In genomic region chr10:41893433-41894411, GRCm38 (mm10) we compare ENCODE assay signal across 9 mouse cellular contexts.
A peak's percentile ranks its signal among the peaks of the same experiment; 100 is the strongest.
DNase-seq lines count a peak whose midpoint lies in the region; ATAC-seq and TF ChIP-seq lines count a peak whose summit lies in the region.
"Had no signal": no experiment of that assay in that cellular context is flagged by ENCODE, and none has a peak within 500 bp of the region (broad histone marks: within the 10 kb centered on the region; RNA-seq: fewer than 3 reads in every experiment).

No protein-coding gene starts in this region.

- H3K4me3 ChIP-seq in liver, embryonic 12.5 days, result no peak overlapping the region
- H3K4me3 ChIP-seq in liver, embryonic 11.5 days (ENCODE audit: low read depth, low read length), result no peak overlapping the region
- H3K4me3 ChIP-seq in limb, embryonic 12.5 days (replicated peaks), result no peak overlapping the region
- no peak overlapping the region for H3K4me3 ChIP-seq in testis, adult 2 months (ENCODE audit: control insufficient read depth, low read depth, low read length)
- no peak overlapping the region for H3K4me3 ChIP-seq in thymus, adult 2 months (ENCODE audit: control insufficient read depth, insufficient read depth, low read length)
- H3K4me3 ChIP-seq: midbrain, embryonic 12.5 days had no signal

- no peak overlapping the region for H3K4me2 ChIP-seq in liver, embryonic 12.5 days
- H3K4me2 ChIP-seq in liver, embryonic 11.5 days, result no peak overlapping the region
- peak overlapping the region; percentile 17 for H3K4me2 ChIP-seq in limb, embryonic 12.5 days
- H3K4me2 ChIP-seq: midbrain, embryonic 12.5 days had no signal

- no peaks in the 10 kb centered on the region for H3K9me3 ChIP-seq in liver, embryonic 12.5 days (replicated peaks)
- no peaks in the 10 kb centered on the region for H3K9me3 ChIP-seq in liver, embryonic 11.5 days (ENCODE audit: control insufficient read depth, low read length)
- no peaks in the 10 kb centered on the region for H3K9me3 ChIP-seq in limb, embryonic 12.5 days
- H3K9me3 ChIP-seq: midbrain, embryonic 12.5 days had no signal

- H3K27me3 ChIP-seq in liver, embryonic 12.5 days (replicated peaks), result no peaks in the 10 kb centered on the region
- H3K27me3 ChIP-seq in liver, embryonic 11.5 days (replicated peaks; ENCODE audit: control insufficient read depth, insufficient read depth, low read length), result no peaks in the 10 kb centered on the region
- no peaks in the 10 kb centered on the region for H3K27me3 ChIP-seq in limb, embryonic 12.5 days
- H3K27me3 ChIP-seq in testis, adult 2 months (ENCODE audit: control insufficient read depth, insufficient read depth, low read length), result no peaks in the 10 kb centered on the region
- no peaks in the 10 kb centered on the region for H3K27me3 ChIP-seq in thymus, adult 2 months (ENCODE audit: control insufficient read depth, insufficient read depth, low read length)
- H3K27me3 ChIP-seq: midbrain, embryonic 12.5 days had no signal

- peaks cover 30% of the 10 kb centered on the region for H3K36me3 ChIP-seq in liver, embryonic 12.5 days
- H3K36me3 ChIP-seq in liver, embryonic 11.5 days (ENCODE audit: control insufficient read depth, insufficient read depth, low read length), result peaks cover 7% of the 10 kb centered on the region; the same call in 1 of the 2 replicates
- peaks cover 15% of the 10 kb centered on the region for H3K36me3 ChIP-seq in limb, embryonic 12.5 days
- no peaks in the 10 kb centered on the region for H3K36me3 ChIP-seq in testis, adult 2 months (ENCODE audit: control insufficient read depth, insufficient read depth, low read length)
- H3K36me3 ChIP-seq in thymus, adult 2 months (ENCODE audit: control insufficient read depth, insufficient read depth, low read length), result peaks cover 27% of the 10 kb centered on the region

- no peak for ATAC-seq in liver, embryonic 12.5 days
- ATAC-seq in liver, embryonic 11.5 days (replicated peaks; ENCODE audit: low FRiP score), result no peak
- peak; percentile 63; the same call in 1 of the 2 replicates for ATAC-seq in limb, embryonic 12.5 days (ENCODE audit: insufficient number of reproducible peaks, insufficient read depth, low FRiP score, low TSS enrichment, low read depth)
- ATAC-seq in megakaryocyte-erythroid progenitor cell, adult 5-6 weeks (replicated peaks; ENCODE audit: low FRiP score, low TSS enrichment, poor library complexity, severe bottlenecking), result no peak

- peaks cover 24% of the 10 kb centered on the region for H3K4me1 ChIP-seq in liver, embryonic 12.5 days
- peaks cover under 1% of the 10 kb centered on the region for H3K4me1 ChIP-seq in liver, embryonic 11.5 days (replicated peaks; ENCODE audit: control insufficient read depth, insufficient read depth, low read length)
- peaks cover 24% of the 10 kb centered on the region for H3K4me1 ChIP-seq in limb, embryonic 12.5 days (replicated peaks)
- no peaks in the 10 kb centered on the region for H3K4me1 ChIP-seq in testis, adult 2 months (ENCODE audit: control insufficient read depth, insufficient read depth, low read length)
- H3K4me1 ChIP-seq in thymus, adult 2 months (replicated peaks; ENCODE audit: control insufficient read depth, insufficient read depth, low read length), result peaks cover 5% of the 10 kb centered on the region; the same call in 1 of the 2 replicates

- WGBS in liver, embryonic 12.5 days (ENCODE audit: insufficient replicate concordance), result 66% methylated on average over 4 of the region's 4 CpGs
- 74% methylated on average over 4 of the region's 4 CpGs for whole genome bisulfite sequencing in liver, embryonic 11.5 days
- 43% methylated on average over 4 of the region's 4 CpGs for WGBS in limb, embryonic 12.5 days
- WGBS in thymus, adult 2 months, result 59% methylated on average over 4 of the region's 4 CpGs

- 0 out of 2 replicates have a peak overlapping the region, but pooled peaks have one; percentile 17 for H3K9ac ChIP-seq in liver, embryonic 12.5 days
- no peak overlapping the region for H3K9ac ChIP-seq in liver, embryonic 11.5 days (ENCODE audit: low read depth, low read length)
- no peak overlapping the region for H3K9ac ChIP-seq in limb, embryonic 12.5 days (replicated peaks)
- H3K9ac ChIP-seq: midbrain, embryonic 12.5 days had no signal

- H3K27ac ChIP-seq in liver, embryonic 12.5 days, result no peak overlapping the region
- H3K27ac ChIP-seq in liver, embryonic 11.5 days (ENCODE audit: low read depth, low read length), result no peak overlapping the region
- peak overlapping the region; percentile 76 for H3K27ac ChIP-seq in limb, embryonic 12.5 days
- peak overlapping the region; percentile 66 for H3K27ac ChIP-seq in testis, adult 2 months (ENCODE audit: control insufficient read depth, insufficient read depth, low read depth, low read length)
- no peak overlapping the region for H3K27ac ChIP-seq in thymus, adult 2 months (ENCODE audit: control insufficient read depth, insufficient read depth, low read length)
- H3K27ac ChIP-seq: midbrain, embryonic 12.5 days had no signal

- no peak for DNase-seq in liver, embryonic 11.5 days (ENCODE audit: low spot score)
- peak; percentile 23 to 57 for DNase-seq in adrenal gland, postnatal 36 days
- DNase-seq in gonadal fat pad, adult 2 months (ENCODE audit: low read depth), result peak; percentile 98
- no peak for DNase-seq in thymus, adult 2 months

- no peak for TF ChIP-seq CTCF in testis, adult 2 months (IDR thresholded peaks at IDR 0.05; ENCODE audit: control insufficient read depth, insufficient read depth, insufficient replicate concordance, low read depth, low read length)
- TF ChIP-seq CTCF in thymus, adult 2 months (IDR thresholded peaks at IDR 0.05; ENCODE audit: borderline replicate concordance, control insufficient read depth, extremely low read depth, insufficient read depth, low read length, poor library complexity), result no peak

- TF ChIP-seq POLR2A in testis, adult 2 months (IDR thresholded peaks at IDR 0.05; ENCODE audit: control insufficient read depth, low read depth, low read length), result no peak
- no peak for TF ChIP-seq POLR2A in thymus, adult 2 months (IDR thresholded peaks at IDR 0.05; ENCODE audit: control insufficient read depth, extremely low read depth, insufficient read depth, low read length, poor library complexity)

Comparison
In these comparisons a context has a peak if more than half of its experiments do, and no peak if none do; other contexts are left out.
1. H3K27ac ChIP-seq: peak in limb, embryonic 12.5 days (single experiment) and testis, adult 2 months (single experiment); none in liver, embryonic 12.5 days (single experiment), liver, embryonic 11.5 days (single experiment) and thymus, adult 2 months (single experiment).
2. DNase-seq: peak in adrenal gland, postnatal 36 days (2 of 2) and gonadal fat pad, adult 2 months (single experiment); none in liver, embryonic 11.5 days (single experiment) and thymus, adult 2 months (single experiment).